Mouse (Mus musculus) midbrain, postnatal 0 days (tissue): Measurements from ENCODE around the gene Oxld1. TPM values are rescaled to one million over a fixed set of nuclear protein-coding genes. Genes with fewer than 3 reads are reported as not detected.

Source experiments
- ATAC-seq: fragments of 200-750 bp; cut with Nextera tagmentation; 2 replicates; pipeline ENCODE4 v1.8.0; 2017; ENCODE audit warnings: moderate number of reproducible peaks, mild to moderate bottlenecking, moderate TSS enrichment, moderate library complexity; ENCODE audit not compliant: low FRiP score
- DNase-seq: peaks from one replicate; pipeline ENCODE4 v3.0.0-alpha.2; 2015; ENCODE audit warnings: low spot score
- H3K27ac ChIP-seq: fragments of 300-500 bp; sonication (generic); 2 replicates; pipeline ENCODE4 v1.5.1; 2014; ENCODE audit warnings: low read depth, mild to moderate bottlenecking, low read length, mixed read lengths
- H3K27me3 ChIP-seq: fragments of 300-500 bp; sonication (generic); 2 replicates; pipeline ENCODE4 v1.6.1; 2014; ENCODE audit warnings: low read length, control low read depth, mixed read lengths; ENCODE audit not compliant: insufficient read depth
- H3K36me3 ChIP-seq: fragments of 300-500 bp; sonication (generic); 2 replicates; pipeline ENCODE4 v1.6.1; 2014; ENCODE audit warnings: low read length, control low read depth, mixed read lengths; ENCODE audit not compliant: insufficient read depth
- H3K4me1 ChIP-seq: fragments of 300-500 bp; sonication (generic); 2 replicates; pipeline ENCODE4 v1.6.1; 2014; ENCODE audit warnings: mild to moderate bottlenecking, control low read depth, antibody characterized with exemption, low read length, mixed read lengths; ENCODE audit not compliant: insufficient read depth
- H3K4me2 ChIP-seq: fragments of 300-500 bp; sonication (generic); 2 replicates; pipeline ENCODE4 v1.6.1; 2014; ENCODE audit warnings: low read depth, mild to moderate bottlenecking, low read length, mixed read lengths; ENCODE audit not compliant: poor library complexity, severe bottlenecking
- H3K4me3 ChIP-seq: fragments of 300-500 bp; sonication (generic); 2 replicates; pipeline ENCODE4 v1.5.1; 2014; ENCODE audit warnings: low read depth, mild to moderate bottlenecking, low read length, moderate library complexity
- H3K9ac ChIP-seq: fragments of 300-500 bp; sonication (generic); replicated peaks from 2 replicates; pipeline ENCODE4 v1.6.1; 2014; ENCODE audit warnings: mild to moderate bottlenecking, low read length, moderate library complexity, mixed read lengths; ENCODE audit not compliant: poor library complexity, severe bottlenecking
- H3K9me3 ChIP-seq: fragments of 300-500 bp; sonication (generic); 2 replicates; pipeline ENCODE4 v1.6.1; 2016; ENCODE audit warnings: low read length, control low read depth
- CTCF ChIP-seq: IDR thresholded peaks from 2 replicates; pipeline ENCODE4 v1.5.1; 2016; ENCODE audit warnings: antibody characterized with exemption, mild to moderate bottlenecking
- WGBS: fragments of 180-500 bp; shearing (Covaris S2); extraction: QIAGEN DNeasy Blood & Tissue Kit; methylation state at CpG from one replicate; pipeline ENCODE4 v1.1.7; 2014; 5-methylcytosine and 5-hydroxymethylcytosine counted together
- polyA plus RNA-seq: library from polyadenylated mRNA; unstranded; fragments of >200 nt; fragmentation: Nextera tagmentation; extraction: Ambion mirVana; gene quantifications from 2 replicates; pipeline ENCODE4 v1.2.1, GENCODE M21; 2015
- total RNA-seq: library from RNA; depleted of rRNA; stranded (reverse); fragments of >200 nt; gene quantifications from 2 replicates; pipeline ENCODE4 v1.2.3, GENCODE M21; 2014

Gene Oxld1
- total and polyA plus RNA-seq, 2 experiments from 2014 or later: 7.9 to 11.4 TPM

- Histone ChIP-seq H3K27ac (peak within 1 kb of the TSS; percentile 80), H3K9ac (peak within 1 kb of the TSS; percentile 96), H3K9me3 (no peaks in the 10 kb centered on the region), H3K4me3 (peak within 1 kb of the TSS; percentile 94), H3K27me3 (no peaks in the 10 kb centered on the region), H3K4me1 (peaks cover 15% of the 10 kb centered on the region; the same call in 1 of the 2 replicates), H3K4me2 (peak within 1 kb of the TSS; percentile 92), H3K36me3 (peaks cover 38% of the 10 kb centered on the region)
- DNase-seq (peak; percentile 100), ATAC-seq (peak; percentile 100)
- under 1% methylated on average over 51 of the region's 54 CpGs for WGBS
- peak; percentile 13; the same call in 1 of the 2 replicates for TF ChIP-seq CTCF
Measured at GRCm38 (mm10) chr11:120467051-120467735, 9.3 kb upstream of the Oxld1 start, which contains the start of gene Arl16. Gene Arl16, minus strand, starts transcription at chr11:120467607.

GRCm38 (mm10) chr11:120465521-120465920, 7.7 kb upstream of the Oxld1 start:
- Histone ChIP-seq H3K27me3 (no peaks in the 10 kb centered on the region), H3K4me1 (peaks cover 15% of the 10 kb centered on the region; the same call in 1 of the 2 replicates), H3K27ac (no peak overlapping the region), H3K4me2 (no peak overlapping the region), H3K4me3 (no peak overlapping the region), H3K9ac (0 out of 2 replicates have a peak overlapping the region, but pooled peaks have one; percentile 37), H3K36me3 (peaks cover 33% of the 10 kb centered on the region), H3K9me3 (no peaks in the 10 kb centered on the region)
- ATAC-seq: no peak
- DNase-seq: no peak
- TF ChIP-seq CTCF: no peak
- 96% methylated on average over 4 of the region's 4 CpGs for WGBS

- H3K27ac ChIP-seq: no peak overlapping the region
- 86% methylated on average over 5 of the region's 5 CpGs for WGBS
- ATAC-seq (no peak), DNase-seq (no peak)
- no peaks in the 10 kb centered on the region for H3K27me3 ChIP-seq
- H3K4me1 ChIP-seq: peaks cover 15% of the 10 kb centered on the region; the same call in 1 of the 2 replicates
- H3K4me2 ChIP-seq: no peak overlapping the region
- H3K36me3 ChIP-seq: peaks cover 27% of the 10 kb centered on the region
- H3K9me3 ChIP-seq: no peaks in the 10 kb centered on the region
- no peak for TF ChIP-seq CTCF
- no peak overlapping the region for H3K9ac ChIP-seq
- H3K4me3 ChIP-seq: no peak overlapping the region
Measured at GRCm38 (mm10) chr11:120464365-120464764, 6.5 kb upstream of the Oxld1 start.

- Histone ChIP-seq H3K36me3 (peaks cover 27% of the 10 kb centered on the region), H3K4me1 (peaks cover 15% of the 10 kb centered on the region; the same call in 1 of the 2 replicates), H3K27me3 (no peaks in the 10 kb centered on the region), H3K9me3 (no peaks in the 10 kb centered on the region), H3K9ac (no peak overlapping the region), H3K4me2 (no peak overlapping the region), H3K27ac (no peak overlapping the region), H3K4me3 (no peak overlapping the region)
- no peak for DNase-seq
- TF ChIP-seq CTCF: no peak
- WGBS: 86% methylated on average over 2 of the region's 2 CpGs
- no peak for ATAC-seq
Measured at GRCm38 (mm10) chr11:120463536-120463935, 5.7 kb upstream of the Oxld1 start.

GRCm38 (mm10) chr11:120458847-120459597, 1.2 kb upstream of the Oxld1 start:
- Histone ChIP-seq H3K36me3 (peaks cover 23% of the 10 kb centered on the region), H3K4me2 (peak overlapping the region; percentile 84)
- no peak for ATAC-seq

More at GRCm38 (mm10) chr11:120458847-120459597, 1.2 kb upstream of the Oxld1 start:
- no peaks in the 10 kb centered on the region for H3K27me3 ChIP-seq
- DNase-seq: no peak
- TF ChIP-seq CTCF: peak; percentile 32; the same call in 1 of the 2 replicates
- peak overlapping the region; percentile 64; the same call in 1 of the 2 replicates for H3K9ac ChIP-seq
- no peaks in the 10 kb centered on the region; the same call in 1 of the 2 replicates for H3K4me1 ChIP-seq
- H3K4me3 ChIP-seq: peak overlapping the region; percentile 65
- no peaks in the 10 kb centered on the region for H3K9me3 ChIP-seq
- 0 out of 2 replicates have a peak overlapping the region, but pooled peaks have one; percentile 55 for H3K27ac ChIP-seq
- WGBS: 68% methylated on average over 6 of the region's 6 CpGs
